Mouse (Mus musculus) cortical plate, adult 2 months (tissue): ENCODE data around the gene Npb.

ENCODE experiments used
- CTCF ChIP-seq: fragments of 200-500 bp; IDR thresholded peaks from 2 replicates; pipeline ENCODE4 v1.5.1; 2011; ENCODE audit warnings: mild to moderate bottlenecking, control low read depth, low read length; ENCODE audit not compliant: insufficient read depth; ENCODE audit errors: extremely low read depth
- POLR2A ChIP-seq: fragments of 200-500 bp; IDR thresholded peaks from 2 replicates; pipeline ENCODE4 v1.6.1; 2011; ENCODE audit warnings: mild to moderate bottlenecking, low read length, control low read depth; ENCODE audit not compliant: insufficient read depth; ENCODE audit errors: extremely low read depth

DNA sequence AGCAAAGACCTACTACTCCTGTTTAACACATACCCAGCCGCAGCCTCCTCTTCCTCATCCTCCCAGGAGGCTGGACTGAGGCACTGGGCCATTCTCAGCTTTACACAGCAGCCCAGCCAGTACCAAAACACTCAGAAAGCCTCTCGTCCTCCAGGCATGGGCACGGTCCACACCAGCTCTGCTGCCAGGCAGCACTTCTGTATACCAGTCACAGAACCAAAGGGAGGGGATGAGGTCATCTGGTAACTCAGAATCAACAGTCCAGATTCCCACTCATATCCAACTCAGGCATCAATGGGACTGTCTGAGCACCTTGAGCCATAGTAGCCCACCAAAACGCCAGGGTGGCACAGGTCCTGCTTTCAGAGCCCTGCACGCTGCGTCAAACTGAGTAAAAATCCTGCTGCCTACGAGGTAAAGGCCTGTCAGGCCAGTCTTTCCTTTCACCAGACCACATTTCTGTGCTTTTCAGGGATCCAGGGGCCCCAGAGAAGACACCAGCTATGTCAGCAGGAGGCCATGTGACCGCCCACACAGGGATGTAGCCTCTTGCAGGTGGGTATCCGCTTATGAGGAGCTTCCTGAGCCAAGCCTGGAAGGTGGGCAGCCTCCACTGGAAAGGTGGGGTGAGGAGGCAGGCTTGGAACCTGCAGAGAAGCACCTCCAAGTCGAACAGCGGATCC is 18.6 kb downstream of the Npb start:
- TF ChIP-seq POLR2A (no peak), CTCF (no peak)
